Mouse (Mus musculus) embryonic facial prominence, embryonic 12.5 days (tissue): Measurements from ENCODE around the gene Map1lc3a. TPM values are rescaled to one million over a fixed set of nuclear protein-coding genes. Genes with fewer than 3 reads are reported as not detected.

Source experiments
- ATAC-seq: fragments of 200-750 bp; cut with Nextera tagmentation; 2 replicates; pipeline ENCODE4 v1.8.0; 2017; ENCODE audit not compliant: insufficient number of reproducible peaks, insufficient read depth, low FRiP score, low TSS enrichment
- H3K27ac ChIP-seq: fragments of 300-500 bp; sonication (generic); 2 replicates; pipeline ENCODE4 v1.5.1; 2016; ENCODE audit warnings: mild to moderate bottlenecking
- H3K27me3 ChIP-seq: fragments of 300-500 bp; sonication (generic); 2 replicates; pipeline ENCODE4 v1.6.1; 2016; ENCODE audit warnings: mild to moderate bottlenecking, moderate library complexity
- H3K36me3 ChIP-seq: fragments of 300-500 bp; sonication (generic); 2 replicates; pipeline ENCODE4 v1.6.1; 2016; ENCODE audit warnings: mild to moderate bottlenecking
- H3K4me1 ChIP-seq: fragments of 300-500 bp; sonication (generic); 2 replicates; pipeline ENCODE4 v1.6.1; 2016
- H3K4me2 ChIP-seq: fragments of 300-500 bp; sonication (generic); replicated peaks from 2 replicates; pipeline ENCODE4 v1.6.1; 2016; ENCODE audit warnings: mild to moderate bottlenecking, moderate library complexity
- H3K4me3 ChIP-seq: fragments of 300-500 bp; sonication (generic); 2 replicates; pipeline ENCODE4 v1.5.1; 2016; ENCODE audit warnings: mild to moderate bottlenecking
- H3K9ac ChIP-seq: fragments of 300-500 bp; sonication (generic); 2 replicates; pipeline ENCODE4 v1.6.1; 2016; ENCODE audit warnings: mild to moderate bottlenecking, moderate library complexity
- H3K9me3 ChIP-seq: fragments of 300-500 bp; sonication (generic); 2 replicates; pipeline ENCODE4 v1.6.1; 2016; ENCODE audit warnings: mild to moderate bottlenecking, moderate library complexity
- WGBS: fragments of 180-500 bp; shearing (Covaris S2); methylation state at CpG from one replicate; pipeline ENCODE4 v1.1.7; 2016; 5-methylcytosine and 5-hydroxymethylcytosine counted together
- polyA plus RNA-seq: library from polyadenylated mRNA; unstranded; fragments of >200 nt; fragmentation: Nextera tagmentation; extraction: Ambion mirVana; gene quantifications from 2 replicates; pipeline ENCODE4 v1.2.1, GENCODE M21; 2016

Map1lc3a gene
- polyA plus RNA-seq, 1 experiment from 2014 or later, result 232 TPM

- H3K9me3 ChIP-seq, result no peaks in the 10 kb centered on the region
- H3K4me3 ChIP-seq, result no peak overlapping the region
- no peak for ATAC-seq
- H3K27me3 ChIP-seq, result no peaks in the 10 kb centered on the region
- no peaks in the 10 kb centered on the region for H3K4me1 ChIP-seq
- 81% methylated on average over 6 of the region's 6 CpGs for WGBS
- H3K27ac ChIP-seq, result no peak overlapping the region
- H3K36me3 ChIP-seq, result no peaks in the 10 kb centered on the region
- no peak overlapping the region for H3K9ac ChIP-seq
- no peak overlapping the region for H3K4me2 ChIP-seq
Measured at GRCm38 (mm10) chr2:155271957-155272356, 4.1 kb upstream of the Map1lc3a start.

GRCm38 (mm10) chr2:155272396-155273170 lies 3.5 kb upstream of the Map1lc3a start:
- Histone ChIP-seq H3K36me3 (no peaks in the 10 kb centered on the region), H3K4me3 (no peak overlapping the region), H3K27ac (no peak overlapping the region), H3K27me3 (no peaks in the 10 kb centered on the region), H3K9me3 (no peaks in the 10 kb centered on the region), H3K9ac (no peak overlapping the region), H3K4me1 (0 out of 2 replicates have a peak, but pooled peaks cover 3% of the 10 kb centered on the region), H3K4me2 (no peak overlapping the region)
- ATAC-seq, result no peak
- 69% methylated on average over 10 of the region's 10 CpGs for WGBS

GRCm38 (mm10) chr2:155273603-155274002 lies 2.5 kb upstream of the Map1lc3a start:
- Histone ChIP-seq H3K27me3 (no peaks in the 10 kb centered on the region), H3K4me3 (no peak overlapping the region), H3K4me2 (no peak overlapping the region), H3K36me3 (peaks cover 5% of the 10 kb centered on the region; the same call in 1 of the 2 replicates), H3K4me1 (0 out of 2 replicates have a peak, but pooled peaks cover 3% of the 10 kb centered on the region), H3K27ac (no peak overlapping the region), H3K9ac (no peak overlapping the region), H3K9me3 (no peaks in the 10 kb centered on the region)
- 87% methylated on average over 8 of the region's 8 CpGs for WGBS
- no peak for ATAC-seq

- Histone ChIP-seq H3K27ac (peak overlapping the region; percentile 82), H3K27me3 (no peaks in the 10 kb centered on the region), H3K4me3 (peak overlapping the region; percentile 93), H3K4me2 (peak overlapping the region; percentile 80), H3K9me3 (no peaks in the 10 kb centered on the region), H3K4me1 (0 out of 2 replicates have a peak, but pooled peaks cover 3% of the 10 kb centered on the region), H3K36me3 (peaks cover 5% of the 10 kb centered on the region; the same call in 1 of the 2 replicates), H3K9ac (peak overlapping the region; percentile 86)
- ATAC-seq, result peak; percentile 75
- WGBS, result under 1% methylated on average over 49 of the region's 49 CpGs
Measured at GRCm38 (mm10) chr2:155276621-155277175, 601 bp downstream of the Map1lc3a start.

GRCm38 (mm10) chr2:155277721-155278120 lies 1.6 kb downstream of the Map1lc3a start:
- Histone ChIP-seq H3K4me3 (peak overlapping the region; percentile 93; the same call in 1 of the 2 replicates), H3K4me2 (peak overlapping the region; percentile 80; the same call in 1 of the 2 replicates), H3K9ac (no peak overlapping the region), H3K27me3 (no peaks in the 10 kb centered on the region), H3K9me3 (no peaks in the 10 kb centered on the region), H3K4me1 (0 out of 2 replicates have a peak, but pooled peaks cover 3% of the 10 kb centered on the region), H3K27ac (no peak overlapping the region), H3K36me3 (peaks cover 5% of the 10 kb centered on the region; the same call in 1 of the 2 replicates)
- 89% methylated on average over 2 of the region's 2 CpGs for whole genome bisulfite sequencing
- no peak for ATAC-seq

GRCm38 (mm10) chr2:155278361-155278760 lies 2.3 kb downstream of the Map1lc3a start:
- Histone ChIP-seq H3K27ac (no peak overlapping the region), H3K27me3 (no peaks in the 10 kb centered on the region), H3K9ac (no peak overlapping the region), H3K4me2 (no peak overlapping the region), H3K4me1 (0 out of 2 replicates have a peak, but pooled peaks cover 3% of the 10 kb centered on the region), H3K4me3 (no peak overlapping the region), H3K36me3 (peaks cover 5% of the 10 kb centered on the region; the same call in 1 of the 2 replicates), H3K9me3 (no peaks in the 10 kb centered on the region)
- 90% methylated on average over 7 of the region's 7 CpGs for WGBS
- no peak for ATAC-seq

GRCm38 (mm10) chr2:155279163-155279562 lies 3.1 kb downstream of the Map1lc3a start:
- no peak overlapping the region for H3K4me3 ChIP-seq
- H3K36me3 ChIP-seq, result peaks cover 13% of the 10 kb centered on the region; the same call in 1 of the 2 replicates
- 87% methylated on average over 4 of the region's 4 CpGs for WGBS
- H3K9me3 ChIP-seq, result no peaks in the 10 kb centered on the region
- no peak overlapping the region for H3K9ac ChIP-seq
- H3K27ac ChIP-seq, result no peak overlapping the region; the same call in 1 of the 2 replicates
- no peak for ATAC-seq
- 0 out of 2 replicates have a peak, but pooled peaks cover 3% of the 10 kb centered on the region for H3K4me1 ChIP-seq
- H3K27me3 ChIP-seq, result no peaks in the 10 kb centered on the region
- H3K4me2 ChIP-seq, result no peak overlapping the region

GRCm38 (mm10) chr2:155280116-155280515 lies 4.0 kb downstream of the Map1lc3a start:
- Histone ChIP-seq H3K4me1 (0 out of 2 replicates have a peak, but pooled peaks cover 3% of the 10 kb centered on the region), H3K9me3 (no peaks in the 10 kb centered on the region), H3K27ac (no peak overlapping the region), H3K27me3 (no peaks in the 10 kb centered on the region), H3K4me2 (no peak overlapping the region), H3K4me3 (no peak overlapping the region), H3K36me3 (peaks cover 18% of the 10 kb centered on the region; the same call in 1 of the 2 replicates), H3K9ac (no peak overlapping the region)
- no peak for ATAC-seq
- WGBS, result 53% methylated on average over 2 of the region's 2 CpGs

GRCm38 (mm10) chr2:155283793-155284192 lies 7.7 kb downstream of the Map1lc3a start:
- H3K36me3 ChIP-seq, result peaks cover 13% of the 10 kb centered on the region; the same call in 1 of the 2 replicates
- H3K4me3 ChIP-seq, result no peak overlapping the region
- H3K4me1 ChIP-seq, result no peaks in the 10 kb centered on the region
- no peaks in the 10 kb centered on the region for H3K9me3 ChIP-seq
- no peak for ATAC-seq
- WGBS, result 89% methylated on average over 4 of the region's 4 CpGs
- H3K27me3 ChIP-seq, result no peaks in the 10 kb centered on the region
- H3K9ac ChIP-seq, result no peak overlapping the region
- H3K27ac ChIP-seq, result no peak overlapping the region
- H3K4me2 ChIP-seq, result no peak overlapping the region

GRCm38 (mm10) chr2:155284647-155285046 lies 8.6 kb downstream of the Map1lc3a start:
- 74% methylated on average over 7 of the region's 7 CpGs for WGBS

GRCm38 (mm10) chr2:155285744-155286143 lies 9.6 kb downstream of the Map1lc3a start:
- ATAC-seq, result no peak
- no peaks in the 10 kb centered on the region for H3K27me3 ChIP-seq
- H3K4me1 ChIP-seq, result no peaks in the 10 kb centered on the region
- WGBS, result 83% methylated on average over 6 of the region's 6 CpGs
- H3K27ac ChIP-seq, result no peak overlapping the region
- no peak overlapping the region for H3K4me3 ChIP-seq
- peaks cover 25% of the 10 kb centered on the region for H3K36me3 ChIP-seq
- no peak overlapping the region for H3K4me2 ChIP-seq
- H3K9me3 ChIP-seq, result no peaks in the 10 kb centered on the region
- no peak overlapping the region for H3K9ac ChIP-seq

More at GRCm38 (mm10) chr2:155284647-155285046, 8.6 kb downstream of the Map1lc3a start:
- Histone ChIP-seq H3K9ac (no peak overlapping the region), H3K27ac (no peak overlapping the region), H3K36me3 (peaks cover 14% of the 10 kb centered on the region; the same call in 1 of the 2 replicates), H3K4me2 (no peak overlapping the region), H3K9me3 (no peaks in the 10 kb centered on the region), H3K4me3 (no peak overlapping the region), H3K27me3 (no peaks in the 10 kb centered on the region), H3K4me1 (no peaks in the 10 kb centered on the region)
- no peak for ATAC-seq
